Mouse (Mus musculus) adrenal gland, adult 2 months (tissue): ENCODE data around the gene Masp1. TPM values are rescaled to one million over a fixed set of nuclear protein-coding genes. Genes with fewer than 3 reads are reported as not detected.
A peak's percentile ranks its signal among the peaks of the same experiment; 100 is the strongest.

Experiments used
- DNase-seq: peaks from one replicate; pipeline ENCODE4 v3.0.0; 2021
- polyA plus RNA-seq: library from polyadenylated mRNA; depleted of rRNA; stranded (reverse); fragments of >200 nt; gene quantifications from 2 replicates; pipeline ENCODE4 v1.2.3, GENCODE M21; 2012
- total RNA-seq, 2 experiments: library from RNA; stranded (reverse); gene quantifications; 2 replicates each; pipeline ENCODE4 v1.2.3; 2021

Masp1 gene
- total and polyA plus RNA-seq, 3 experiments: 46.1 to 169 (median 67.9) TPM

- no peak for DNase-seq
Measured at GRCm38 (mm10) chr16:23513401-23513800, 7.2 kb downstream of the Masp1 start.

- DNase-seq: no peak
Measured at GRCm38 (mm10) chr16:23511166-23511935, 9.3 kb downstream of the Masp1 start.

DNA sequence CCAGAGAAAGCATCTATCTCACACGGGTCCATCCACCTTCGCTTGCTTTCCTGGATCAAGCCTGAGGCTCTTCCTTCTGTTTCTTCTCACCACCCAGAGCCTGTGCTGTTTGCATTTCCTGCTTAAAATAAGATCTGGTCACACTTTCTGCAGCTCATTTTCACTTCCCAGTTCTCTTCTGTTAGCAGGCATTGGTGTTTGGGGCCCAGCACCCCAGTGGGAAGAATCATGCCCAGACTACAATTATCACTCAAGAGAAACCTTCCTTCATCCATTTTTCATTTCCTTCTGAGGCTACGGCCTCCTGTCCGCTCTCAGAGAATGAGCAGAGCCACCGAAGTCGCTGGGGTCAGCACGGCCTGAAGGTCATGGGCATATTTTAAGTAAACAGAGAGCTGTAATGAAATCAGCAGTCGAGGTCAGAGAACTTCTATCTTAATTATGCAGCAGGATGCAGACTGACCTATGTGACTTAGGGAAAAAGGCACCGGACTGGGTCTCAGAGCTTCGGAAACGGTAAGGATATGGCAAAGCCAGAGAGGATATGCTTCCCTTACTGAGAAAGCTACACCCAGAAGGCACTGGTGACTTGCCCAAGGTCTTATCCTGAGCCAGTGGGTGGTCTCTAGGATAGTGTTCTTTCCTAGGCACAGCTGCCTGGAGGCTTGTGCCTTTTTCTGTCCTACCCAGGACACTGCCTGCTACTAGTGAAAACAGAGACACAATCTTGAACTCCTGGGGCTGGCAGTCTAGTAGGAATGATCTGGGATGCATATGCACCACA lies 14.5 kb downstream of the Masp1 start:
- DNase-seq: no peak

DNA sequence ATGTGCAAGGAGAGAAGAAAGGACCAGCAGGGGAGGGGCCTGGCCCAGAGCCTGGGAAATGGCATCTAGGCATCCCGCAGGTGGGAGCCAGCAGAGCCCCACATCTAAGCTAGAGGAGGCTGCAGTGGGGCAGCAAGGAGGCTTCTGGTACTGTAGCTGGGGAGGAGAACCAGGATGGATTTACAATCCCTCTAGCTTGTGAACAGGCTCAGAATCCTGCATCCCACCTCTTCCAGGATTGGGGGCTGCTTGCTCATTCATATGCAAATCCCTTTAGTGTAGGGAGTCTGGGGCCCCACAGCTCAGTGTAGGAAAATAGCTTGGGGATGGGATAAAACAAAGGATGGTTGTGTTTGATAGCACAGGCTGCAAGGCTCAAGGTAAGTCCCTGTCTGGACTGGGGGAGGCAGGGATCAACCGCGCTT lies 16.3 kb downstream of the Masp1 start:
- DNase-seq: no peak

DNA sequence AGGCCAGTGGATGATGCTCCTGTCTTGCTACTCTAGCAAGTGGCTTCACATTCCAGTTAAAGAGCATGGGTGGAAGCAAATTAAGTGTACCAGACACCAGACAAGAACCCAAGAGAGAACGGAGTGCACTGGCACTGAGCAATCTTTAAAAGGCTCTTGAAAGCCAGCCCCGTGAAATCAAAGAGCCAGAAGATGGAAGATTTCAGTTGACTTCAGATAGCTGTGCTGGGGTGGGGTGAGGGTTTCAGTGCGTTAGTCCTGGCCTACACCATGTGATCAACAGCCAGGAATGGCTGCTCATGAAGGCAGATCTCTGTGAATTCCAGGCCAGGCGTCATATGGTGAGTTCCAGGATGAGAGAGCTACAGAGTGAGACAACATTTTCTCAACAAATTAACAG lies 17.3 kb downstream of the Masp1 start:
- DNase-seq: no peak

DNA sequence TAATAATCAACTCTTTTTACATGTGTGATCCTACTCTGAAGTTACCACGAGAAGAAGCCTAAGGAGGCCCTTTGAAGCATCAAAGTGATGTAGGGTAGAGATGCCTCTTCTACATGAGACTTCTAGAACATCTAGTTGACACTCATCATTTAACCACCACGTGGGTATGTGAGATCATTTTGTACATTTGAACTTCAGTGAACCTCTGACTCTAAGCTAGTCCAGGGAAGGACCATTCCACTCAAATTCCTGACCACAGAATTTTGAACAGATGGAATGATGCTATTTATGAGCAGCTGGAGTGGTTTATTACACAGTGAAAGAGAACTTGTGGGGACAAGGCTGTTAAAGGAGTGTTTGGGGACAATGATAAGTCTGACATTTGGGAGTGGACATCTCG lies 18.1 kb downstream of the Masp1 start:
- DNase-seq: no peak

DNA sequence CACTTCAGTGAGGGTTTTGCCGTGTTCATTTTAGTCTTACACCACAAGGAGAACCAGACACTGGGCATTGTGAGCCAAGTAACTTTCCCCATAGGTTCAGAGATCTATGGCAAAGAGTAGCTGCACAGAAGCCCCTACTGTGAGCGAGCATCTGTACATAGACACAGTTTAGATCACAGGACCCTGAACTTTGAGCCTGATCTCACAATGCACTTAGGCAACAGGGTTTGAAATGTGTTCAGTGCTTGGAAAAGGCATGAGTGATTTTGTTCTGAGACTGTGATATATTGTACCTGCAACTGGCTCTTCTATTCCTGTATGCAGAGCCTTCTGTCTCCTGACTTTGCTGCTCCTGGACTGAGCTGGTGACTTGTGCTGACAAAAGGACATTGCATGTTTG lies 19.3 kb downstream of the Masp1 start:
- no peak for DNase-seq

DNA sequence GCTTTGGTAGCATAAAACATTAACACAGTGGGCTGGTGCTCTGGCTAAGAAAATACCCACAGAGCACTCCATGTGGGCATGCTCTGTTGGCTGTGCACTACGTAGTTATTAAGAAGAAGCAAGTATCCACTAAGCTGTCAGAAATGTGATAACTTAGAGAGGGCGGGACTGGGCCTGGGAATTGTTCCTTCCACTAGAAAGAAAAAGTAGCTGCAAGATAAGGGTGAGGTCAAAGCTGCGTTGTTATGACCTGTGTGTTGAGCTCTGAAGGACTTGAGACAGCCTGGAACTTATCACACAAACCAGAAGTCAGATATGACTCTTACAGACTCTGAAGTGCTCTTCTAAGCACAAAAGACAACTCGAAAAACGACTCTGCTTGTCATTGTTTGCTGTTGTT lies 20.1 kb downstream of the Masp1 start:
- DNase-seq: no peak

DNA sequence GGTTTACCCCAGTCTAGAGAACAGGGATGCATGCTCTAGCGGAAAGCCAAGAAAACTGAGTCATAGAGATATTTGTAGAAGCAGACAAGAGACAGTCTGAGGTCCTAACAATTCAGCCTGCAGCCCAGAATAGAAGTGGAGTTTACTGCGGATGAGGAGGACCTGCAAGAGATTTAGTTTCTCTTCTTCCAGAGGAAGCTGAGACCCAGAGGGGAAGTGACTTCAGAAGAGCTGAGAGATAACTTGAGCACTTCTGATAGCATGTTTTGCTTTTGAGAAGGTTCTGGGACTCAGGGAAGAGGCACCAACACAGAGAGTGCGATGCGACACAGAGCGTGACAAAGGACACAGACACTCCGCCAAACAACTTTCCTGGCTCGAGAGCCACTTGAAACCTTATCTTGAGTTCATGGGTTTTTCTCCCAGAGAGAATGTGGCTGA lies 21.9 kb downstream of the Masp1 start:
- no peak for DNase-seq

DNA sequence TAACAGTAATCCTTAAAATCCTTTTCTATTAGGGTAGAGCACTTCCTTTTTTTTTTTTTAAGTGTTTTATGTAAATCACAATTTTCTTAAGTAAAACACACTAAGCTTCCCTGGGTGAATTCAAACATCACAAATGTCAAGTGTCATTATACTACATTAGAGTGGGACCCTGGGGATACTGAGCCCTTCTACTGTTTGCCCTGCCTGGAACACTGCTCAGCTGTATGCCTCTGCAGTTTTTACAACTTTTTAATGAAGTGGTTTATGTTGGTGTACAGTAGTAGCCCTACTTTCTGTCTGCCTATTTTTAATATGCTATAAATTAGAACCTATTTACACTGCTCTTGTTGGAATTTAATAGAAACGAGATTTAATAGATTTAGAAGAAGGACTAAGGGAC lies 22.7 kb downstream of the Masp1 start:
- DNase-seq: no peak

- DNase-seq: no peak
Measured at GRCm38 (mm10) chr16:23497440-23497839, 23.2 kb downstream of the Masp1 start.

DNA sequence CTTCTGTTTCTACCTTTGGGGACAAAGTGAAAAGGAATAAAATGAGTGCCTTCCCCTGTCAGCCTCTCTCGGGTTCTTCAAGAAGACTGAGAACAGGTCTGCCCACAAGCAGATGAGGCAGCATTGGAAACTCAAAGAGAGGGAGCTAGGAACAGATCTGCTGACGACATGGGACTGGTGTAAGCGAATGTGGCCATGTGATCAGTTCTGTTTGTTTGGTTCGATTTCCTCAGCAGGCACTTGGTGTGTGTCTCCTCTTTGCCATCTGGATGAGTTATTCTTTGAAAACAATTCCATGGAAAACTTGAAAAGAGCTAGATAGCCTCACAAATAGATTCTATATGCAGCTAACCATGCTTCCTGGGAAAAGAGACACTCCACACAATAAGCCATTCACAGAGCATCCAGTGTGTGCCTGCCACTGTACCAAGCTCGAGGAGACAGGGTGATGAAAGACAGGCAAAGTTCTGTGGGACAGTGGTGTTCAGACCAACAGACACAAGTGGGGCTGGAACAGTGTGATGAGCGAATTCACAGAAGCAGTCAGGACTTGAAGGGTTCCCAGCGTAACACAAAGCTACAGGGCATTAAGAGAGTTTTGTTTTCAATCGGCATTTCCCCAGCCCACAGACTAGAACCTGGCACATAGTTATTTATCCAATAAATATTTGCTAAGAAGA lies 24.2 kb downstream of the Masp1 start:
- no peak for DNase-seq

GRCm38 (mm10) chr16:23492783-23493182 lies 27.8 kb downstream of the Masp1 start:
- DNase-seq: peak; percentile 36

DNA sequence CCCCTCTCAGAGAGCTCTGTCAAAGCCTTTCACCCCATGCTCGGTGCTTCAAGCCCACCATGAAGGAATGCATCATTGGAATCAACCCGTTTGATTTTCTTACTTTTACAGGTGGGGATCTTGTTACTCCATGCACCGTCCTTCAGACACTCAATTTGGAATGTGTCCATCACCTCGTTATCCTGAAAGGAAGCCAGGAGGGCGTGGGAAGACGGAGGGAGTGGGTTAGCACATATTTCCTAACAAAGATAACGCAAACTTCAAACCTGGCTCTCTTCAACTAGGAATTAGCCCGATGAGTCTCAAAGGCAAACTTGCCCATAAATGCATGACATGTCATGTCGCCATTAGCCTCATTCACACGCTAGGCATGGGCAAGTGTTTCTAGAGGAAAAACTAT lies 37.3 kb downstream of the Masp1 start:
- no peak for DNase-seq

DNA sequence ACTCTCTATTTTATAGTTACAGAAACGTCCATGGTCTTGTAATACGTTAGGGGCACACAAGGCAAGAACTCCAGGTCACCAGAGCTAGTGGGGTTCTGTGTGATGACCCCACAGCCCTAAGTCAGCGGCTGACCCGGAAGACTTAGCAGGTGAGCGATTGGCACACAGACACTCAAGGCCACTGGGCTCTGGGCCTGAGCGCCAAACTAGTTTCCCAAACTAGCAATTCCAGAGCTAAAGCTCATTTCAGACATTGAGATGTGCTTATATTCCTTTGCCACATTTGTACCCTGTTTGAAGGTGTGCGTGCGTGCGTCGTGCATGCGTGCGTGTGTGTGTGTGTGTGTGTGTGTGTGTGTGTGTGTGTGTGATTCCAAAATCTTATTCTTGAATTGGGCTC lies 37.8 kb downstream of the Masp1 start:
- no peak for DNase-seq

DNA sequence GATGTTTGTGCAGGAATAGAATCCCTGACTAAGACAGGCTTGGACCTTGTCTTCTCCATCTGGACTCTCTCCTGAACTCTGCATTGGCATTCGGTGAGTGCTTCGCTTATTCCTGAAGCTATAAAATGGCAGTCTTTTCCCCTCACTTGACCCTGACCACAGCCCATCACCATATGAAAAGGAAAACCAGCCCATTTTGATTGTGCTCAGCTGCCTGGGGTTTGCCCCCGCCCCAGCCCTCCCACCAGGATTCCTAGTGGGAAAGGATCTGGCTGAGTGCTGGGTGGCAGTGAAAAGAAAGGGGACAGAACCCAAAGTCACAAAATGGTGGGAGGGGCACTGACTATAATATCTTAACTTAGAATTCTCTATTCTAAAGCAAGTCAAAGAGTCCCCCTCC lies 38.4 kb downstream of the Masp1 start:
- no peak for DNase-seq

DNA sequence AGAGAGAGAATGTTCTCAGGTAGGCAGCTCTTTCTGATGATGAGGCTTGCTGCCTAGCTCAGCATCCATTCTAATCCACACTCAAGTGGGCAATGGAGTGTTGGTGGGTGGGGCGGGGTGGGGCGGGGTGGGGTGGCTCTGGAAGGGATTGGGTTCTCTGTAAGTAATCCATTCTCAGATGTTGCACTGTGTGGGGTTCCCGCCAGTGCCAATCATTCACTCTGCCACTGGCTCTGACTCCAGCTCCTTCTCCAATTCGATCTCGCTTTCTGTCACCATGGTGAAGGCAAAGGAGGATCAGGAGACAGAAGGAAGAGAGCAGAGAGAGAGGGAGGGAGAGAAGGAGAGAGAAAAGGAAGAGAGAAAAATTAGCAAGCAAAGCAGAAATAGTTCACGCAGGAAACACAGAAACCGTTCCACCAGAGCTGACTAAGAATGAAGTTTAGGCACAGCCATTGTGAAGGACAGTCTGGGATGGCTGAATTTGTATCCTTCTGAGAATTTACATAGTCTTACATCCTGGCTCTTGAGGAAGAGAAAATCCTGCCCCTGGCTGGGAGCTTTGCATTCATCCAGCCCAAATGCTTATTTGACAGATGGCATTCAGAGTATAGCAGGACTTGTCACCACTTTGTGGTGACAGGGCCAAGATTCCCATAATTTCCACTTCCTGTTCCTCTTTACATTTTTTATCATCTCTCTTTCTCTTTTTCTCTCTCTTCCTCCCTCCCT lies 40.6 kb downstream of the Masp1 start:
- DNase-seq: no peak

GRCm38 (mm10) chr16:23476598-23476997 lies 44.0 kb downstream of the Masp1 start:
- DNase-seq: no peak

DNA sequence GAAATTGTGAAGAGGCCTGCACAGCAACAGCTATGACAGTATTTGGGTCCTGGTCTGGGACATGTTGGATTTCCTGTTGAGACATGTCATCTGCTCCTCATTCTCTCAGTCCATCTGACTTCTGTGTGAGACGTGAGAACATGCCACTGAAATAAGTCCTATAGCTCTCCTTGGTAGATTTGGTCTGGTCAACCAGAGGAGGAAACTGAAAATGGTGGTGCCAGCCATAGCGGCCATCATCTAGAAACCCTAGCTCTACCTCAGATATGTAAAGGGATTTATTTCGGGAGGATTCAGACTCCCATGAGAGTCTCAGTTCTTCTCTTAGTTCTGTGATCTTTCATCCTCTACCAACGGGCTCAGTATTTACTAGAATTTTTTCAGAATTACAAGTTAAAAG lies 45.0 kb downstream of the Masp1 start:
- no peak for DNase-seq

GRCm38 (mm10) chr16:23472046-23472445 lies 48.6 kb downstream of the Masp1 start:
- peak; percentile 64 for DNase-seq

GRCm38 (mm10) chr16:23471551-23471950 lies 49.1 kb downstream of the Masp1 start:
- DNase-seq: peak; percentile 82

DNA sequence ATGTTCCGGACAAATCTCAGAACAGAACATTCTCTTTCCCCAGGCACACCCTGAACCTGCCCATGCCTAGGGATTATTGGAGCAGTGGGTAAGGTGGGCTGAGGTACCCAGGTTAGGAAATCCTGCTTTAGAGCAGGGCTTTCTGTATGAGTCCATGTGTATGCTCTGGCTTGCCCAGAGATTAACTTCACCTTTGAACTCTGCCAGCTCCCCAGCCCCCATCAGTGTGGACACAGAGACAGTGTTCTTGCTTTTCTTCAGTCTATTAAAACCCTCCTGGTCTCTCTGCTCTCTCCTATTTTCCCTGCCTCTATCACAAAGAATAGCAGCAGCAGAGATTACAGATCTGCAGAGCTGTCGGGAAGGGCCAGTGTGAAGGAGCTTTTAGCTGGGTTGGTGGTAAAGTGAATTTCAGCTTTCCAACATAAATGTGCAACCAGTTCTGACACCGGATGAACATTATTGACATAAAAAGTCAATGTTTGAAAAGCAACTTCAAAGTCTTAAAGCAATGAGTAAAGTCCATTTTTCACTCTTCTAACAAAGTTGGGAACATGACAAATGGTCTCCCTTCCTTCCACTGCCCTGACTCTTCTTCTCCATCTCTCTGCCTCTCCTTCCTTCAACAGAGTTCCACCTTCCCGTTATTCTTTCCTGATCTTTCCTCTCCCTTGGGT lies 56.8 kb downstream of the Masp1 start:
- no peak for DNase-seq
